Mouse (Mus musculus): ENCODE measurements around the gene Nfe2.

GRCm38 (mm10) chr15:103307125-103307524 is 48.9 kb upstream of the Nfe2 start:
- TF ChIP-seq CTCF (IDR thresholded peaks at IDR 0.05) (peak; percentile 95), EP300 (IDR thresholded peaks at IDR 0.05) (peak; percentile 73)

Measured in lung, postnatal 0 days (tissue).